Mouse (Mus musculus) ES-E14 (cell line): ENCODE measurements at regions not wholly inside any gene's neighbourhood (a gene's known extent, or its start where the extent isn't known, plus 50 kb on each side); places are given as distances from the start of the nearest gene placed in this dataset.

Experiments
- DNase-seq: peaks from one replicate; pipeline ENCODE4 v3.0.0-alpha.2; 2013; ENCODE audit warnings: low read depth, low spot score
- H3K27ac ChIP-seq: 2 replicates; pipeline ENCODE4 v1.5.1; 2012; ENCODE audit warnings: low read depth, mild to moderate bottlenecking, low read length, moderate library complexity, mixed read lengths; ENCODE audit not compliant: poor library complexity, insufficient read depth, severe bottlenecking
- H3K36me3 ChIP-seq: 2 replicates; pipeline ENCODE4 v1.6.1; 2012; ENCODE audit warnings: mild to moderate bottlenecking, low read length, moderate library complexity, mixed read lengths; ENCODE audit not compliant: control insufficient read depth, poor library complexity, insufficient read depth, severe bottlenecking
- H3K4me1 ChIP-seq, 2 experiments: fragments of 150-350 bp in 1 of 2; sonication (generic) in 1 of 2; 2 replicates each; pipeline ENCODE4 v1.6.1; 2012; ENCODE audit warnings: low read length in 2 of 2, mild to moderate bottlenecking in 1 of 2, mixed read lengths in 1 of 2; ENCODE audit not compliant: control insufficient read depth in 2 of 2, insufficient read depth in 2 of 2, poor library complexity in 1 of 2
- H3K4me3 ChIP-seq, 2 experiments: fragments of 150-350 bp in 1 of 2; sonication (generic) in 1 of 2; 2 replicates each; pipeline ENCODE4 v1.5.1; 2012; ENCODE audit warnings: low read length in 2 of 2, low read depth in 1 of 2, mild to moderate bottlenecking in 1 of 2, mixed read lengths in 1 of 2; ENCODE audit not compliant: insufficient read depth in 1 of 2, poor library complexity in 1 of 2, severe bottlenecking in 1 of 2
- H3K9ac ChIP-seq: 2 replicates; pipeline ENCODE4 v1.6.1; 2012; ENCODE audit warnings: low read depth, mild to moderate bottlenecking, low read length, mixed read lengths; ENCODE audit not compliant: poor library complexity, insufficient read depth, severe bottlenecking
- H3K9me3 ChIP-seq: fragments of 150-350 bp; sonication (generic); 2 replicates; pipeline ENCODE4 v1.6.1; 2012; ENCODE audit warnings: low read depth, mild to moderate bottlenecking, low read length; ENCODE audit not compliant: control insufficient read depth, insufficient read depth
- CHD2 ChIP-seq: IDR thresholded peaks from 2 replicates; pipeline ENCODE4 v1.6.1; 2014; ENCODE audit warnings: mild to moderate bottlenecking, low read depth, low read length, inconsistent platforms
- HCFC1 ChIP-seq: IDR thresholded peaks from 2 replicates; pipeline ENCODE4 v1.6.1; 2012; ENCODE audit warnings: low read length, inconsistent platforms, borderline replicate concordance; ENCODE audit not compliant: insufficient read depth
- MAFK ChIP-seq: IDR thresholded peaks from 2 replicates; pipeline ENCODE4 v1.6.1; 2014; ENCODE audit warnings: mild to moderate bottlenecking, low read depth, low read length, inconsistent platforms; ENCODE audit not compliant: insufficient read depth
- ZC3H11A ChIP-seq: IDR thresholded peaks from 2 replicates; pipeline ENCODE4 v1.6.1; 2012; ENCODE audit warnings: low read depth, mild to moderate bottlenecking, inconsistent platforms, low read length, borderline replicate concordance
- ZNF384 ChIP-seq: IDR thresholded peaks from 2 replicates; pipeline ENCODE4 v1.6.1; 2012; ENCODE audit warnings: low read depth, low read length, inconsistent platforms
- in situ Hi-C, 2 experiments: fragments of 600-800 bp; cut with MboI; formaldehyde crosslinking; loops; one replicate each; pipeline ENCODE4 v1.15.1; 2025; ENCODE audit warnings: low sequenced_read_pairs in 2 of 2, inconsistent platforms in 1 of 2; ENCODE audit not compliant: unreplicated experiment in 2 of 2

DNA sequence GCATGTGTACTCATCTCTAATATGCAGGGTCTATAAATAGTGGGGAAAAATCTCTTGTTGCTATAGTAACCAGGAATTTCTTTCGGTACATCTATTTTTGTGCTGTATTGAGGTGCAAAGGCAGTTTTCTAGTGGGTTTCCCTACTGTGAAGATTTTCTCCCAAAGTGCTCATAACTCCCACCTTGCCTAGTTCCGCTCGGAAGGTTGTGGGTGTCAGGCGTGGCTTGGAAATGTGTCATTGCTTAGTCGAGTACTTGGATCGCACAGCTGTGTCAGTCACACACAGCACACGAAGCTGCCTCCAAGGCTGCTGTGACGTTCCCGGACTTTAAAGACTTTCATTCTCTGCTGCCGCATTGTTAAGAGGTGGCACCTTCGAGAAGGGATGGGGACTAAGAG lies 450.4 kb upstream of the BB014433 start:
- Histone ChIP-seq H3K9ac (no peak overlapping the region), H3K36me3 (no peaks in the 10 kb centered on the region), H3K27ac (no peak overlapping the region), H3K9me3 (no peaks in the 10 kb centered on the region), H3K4me3 (no peak overlapping the region), H3K4me1 (no peaks in the 10 kb centered on the region)
- TF ChIP-seq ZC3H11A (no peak), HCFC1 (no peak), MAFK (no peak), CHD2 (no peak), ZNF384 (no peak)
- no peak for DNase-seq
- in situ Hi-C loops = no loop called here

DNA sequence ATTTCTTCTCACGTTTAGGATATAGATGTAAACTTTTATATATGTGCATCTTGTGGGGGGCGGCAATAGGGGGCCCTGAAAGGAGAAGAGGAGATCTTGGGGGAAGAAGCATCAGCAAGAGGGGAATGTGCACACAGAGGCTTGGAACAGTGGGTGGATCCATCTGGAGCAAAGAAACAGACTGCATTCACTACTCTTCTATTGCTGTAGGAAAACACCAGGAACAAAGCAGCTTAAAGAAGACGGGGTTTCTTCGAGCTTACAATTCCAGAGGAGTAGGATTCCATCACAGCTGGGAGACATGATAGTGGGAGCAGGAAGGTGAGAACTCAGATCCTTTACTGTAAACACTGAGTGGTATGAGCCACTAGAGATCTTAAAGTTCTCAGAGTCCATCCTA lies 444.9 kb upstream of the BB014433 start:
- Histone ChIP-seq H3K9ac (no peak overlapping the region), H3K36me3 (no peaks in the 10 kb centered on the region), H3K4me3 (no peak overlapping the region), H3K9me3 (no peaks in the 10 kb centered on the region), H3K4me1 (no peaks in the 10 kb centered on the region; a peak in 1 of 4 replicates), H3K27ac (no peak overlapping the region)
- no peak for DNase-seq
- in situ Hi-C loops = no loop called here
- no peak for TF ChIP-seq CHD2
- no peak for TF ChIP-seq ZNF384
- TF ChIP-seq MAFK = no peak
- TF ChIP-seq ZC3H11A = no peak
- no peak for TF ChIP-seq HCFC1

DNA sequence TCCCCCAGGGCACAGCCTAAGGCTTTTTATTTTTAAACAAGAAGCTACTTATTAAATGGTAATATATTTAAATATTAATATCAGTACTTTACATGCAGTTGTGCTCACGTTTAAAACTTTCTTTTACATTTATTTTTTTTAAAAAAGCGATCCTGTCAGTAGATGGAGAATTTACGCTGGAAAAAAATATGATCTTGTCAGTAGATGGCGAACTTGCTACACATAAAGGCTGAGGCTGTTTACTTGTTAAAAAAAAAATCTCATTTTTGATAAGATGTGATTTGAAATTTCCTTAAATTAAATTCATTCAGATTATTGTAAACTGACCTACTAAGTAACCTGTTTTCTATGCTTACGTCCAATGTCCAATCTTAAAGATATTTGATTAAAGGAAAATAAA lies 441.7 kb upstream of the BB014433 start:
- no peak overlapping the region for H3K4me3 ChIP-seq
- H3K4me1 ChIP-seq = no peaks in the 10 kb centered on the region; a peak in 1 of 4 replicates
- H3K36me3 ChIP-seq = no peaks in the 10 kb centered on the region
- DNase-seq = no peak
- no peak overlapping the region for H3K27ac ChIP-seq
- no peak for TF ChIP-seq HCFC1
- TF ChIP-seq ZC3H11A = no peak
- no peak for TF ChIP-seq MAFK
- TF ChIP-seq CHD2 = no peak
- no peak for TF ChIP-seq ZNF384
- no peak overlapping the region for H3K9ac ChIP-seq
- no peaks in the 10 kb centered on the region for H3K9me3 ChIP-seq
- in situ Hi-C loops = no loop called here

DNA sequence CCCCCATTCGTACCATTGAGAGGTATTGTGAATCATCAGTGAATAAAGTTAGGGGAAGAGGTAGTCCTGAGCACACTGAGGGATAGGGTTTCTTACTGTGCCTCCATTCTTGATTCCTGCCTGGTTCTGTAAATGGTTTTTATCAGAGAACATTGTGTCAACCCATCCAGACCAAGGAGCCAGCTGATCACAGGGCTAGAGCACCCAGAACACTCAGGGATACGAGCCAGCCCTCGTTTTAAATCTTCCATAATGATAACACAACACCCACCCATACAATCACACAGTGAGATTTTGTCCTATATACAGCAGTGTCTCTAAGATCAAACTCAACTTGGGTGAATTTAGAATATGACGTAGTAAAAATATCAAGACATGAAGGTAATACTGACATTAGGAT lies 424.7 kb upstream of the BB014433 start:
- no peak overlapping the region for H3K4me3 ChIP-seq

More for the DNA sequence above, 424.7 kb upstream of the BB014433 start:
- Histone ChIP-seq H3K27ac (no peak overlapping the region), H3K36me3 (no peaks in the 10 kb centered on the region), H3K9ac (no peak overlapping the region), H3K4me1 (no peaks in the 10 kb centered on the region), H3K9me3 (no peaks in the 10 kb centered on the region)
- DNase-seq = no peak
- TF ChIP-seq HCFC1 (no peak), MAFK (no peak), ZNF384 (no peak), CHD2 (no peak), ZC3H11A (no peak)
- in situ Hi-C loops = no loop called here
